4 mouse cellular contexts compared by ENCODE assay signal in the genomic region with DNA sequence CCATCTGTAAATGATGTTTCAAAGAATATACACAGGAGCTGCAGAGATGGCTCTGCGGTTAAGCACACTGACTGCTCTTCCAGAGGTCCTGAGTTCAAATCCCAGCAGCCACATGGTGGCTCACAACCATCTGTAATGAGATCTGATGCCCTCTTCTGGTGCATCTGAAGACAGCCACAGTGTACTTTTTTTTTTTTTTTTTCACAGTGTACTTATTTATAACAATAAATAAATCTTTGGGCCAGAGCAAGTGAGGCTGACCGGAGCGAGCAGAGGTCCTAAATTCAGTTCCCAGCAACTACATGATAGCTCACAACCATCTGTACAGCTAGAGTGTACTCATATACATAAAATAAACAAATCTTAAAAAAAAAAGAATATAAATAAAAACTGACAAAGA. TPM values are rescaled to one million over a fixed set of nuclear protein-coding genes. Genes with fewer than 3 reads are reported as not detected.
"Had no signal": no experiment of that assay in that cellular context is flagged by ENCODE, and none has a peak within 500 bp of the region (broad histone marks: within the 10 kb centered on the region; RNA-seq: fewer than 3 reads in every experiment).

No protein-coding gene starts in this region.

RNA-seq across cellular contexts. Expression of gene Dnah2, which starts 18.6 kb away (rescaled TPM):
- total RNA-seq: megakaryocyte progenitor cell, adult 5-6 weeks; megakaryocyte-erythroid progenitor cell, adult 5-6 weeks had no signal

RNA-seq across cellular contexts. Expression of gene Efnb3, which starts 29.7 kb away (rescaled TPM):
- total RNA-seq: liver, adult 2 months; monocyte, adult 5-6 weeks had no signal
